Mouse (Mus musculus) CH12.LX (cell line): ENCODE measurements at regions not wholly inside any gene's neighbourhood (a gene's known extent, or its start where the extent isn't known, plus 50 kb on each side); places are given as distances from the start of the nearest gene placed in this dataset.

Source experiments
- CTCF ChIP-seq, 2 experiments: IDR thresholded peaks in 1 of 2; conservative IDR thresholded peaks in 1 of 2; 2 replicates each; pipeline ENCODE4 v1.5.1; 2011 to 2012; ENCODE audit warnings: low read depth in 2 of 2, low read length in 2 of 2, improper control_type of control experiment in 1 of 2, inconsistent platforms in 1 of 2, mild to moderate bottlenecking in 1 of 2, moderate library complexity in 1 of 2
- EP300 ChIP-seq: IDR thresholded peaks from 2 replicates; pipeline ENCODE4 v1.6.1; 2011; ENCODE audit warnings: low read length, improper control_type of control experiment
- POLR2A ChIP-seq: IDR thresholded peaks from 2 replicates; pipeline ENCODE4 v1.6.1; 2011; ENCODE audit warnings: low read depth, mild to moderate bottlenecking, improper control_type of control experiment, low read length
- USF1 ChIP-seq: IDR thresholded peaks from 2 replicates; pipeline ENCODE4 v1.6.1; 2014; ENCODE audit warnings: low read depth, mild to moderate bottlenecking, inconsistent platforms, low read length, improper control_type of control experiment

GRCm38 (mm10) chr9:30186261-30186660, 223.3 kb upstream of the Ntm start:
- TF ChIP-seq USF1 (no peak), CTCF (conservative IDR thresholded peaks at IDR 0.05 in 1 of 2, IDR thresholded peaks at IDR 0.05 in 1 of 2; ENCODE audit: low read depth in 2 of 2, low read length in 2 of 2) (no peak), EP300 (no peak), POLR2A (no peak)
